Mouse (Mus musculus) spleen, adult 18-20 months (tissue): ENCODE data around the gene Ankrd42.

Experiments used
- DNase-seq, 2 experiments: peaks; one replicate each; pipeline ENCODE4 v3.0.0; 2022; ENCODE audit warnings: mixed read lengths in 2 of 2

Gene Ankrd42

DNA sequence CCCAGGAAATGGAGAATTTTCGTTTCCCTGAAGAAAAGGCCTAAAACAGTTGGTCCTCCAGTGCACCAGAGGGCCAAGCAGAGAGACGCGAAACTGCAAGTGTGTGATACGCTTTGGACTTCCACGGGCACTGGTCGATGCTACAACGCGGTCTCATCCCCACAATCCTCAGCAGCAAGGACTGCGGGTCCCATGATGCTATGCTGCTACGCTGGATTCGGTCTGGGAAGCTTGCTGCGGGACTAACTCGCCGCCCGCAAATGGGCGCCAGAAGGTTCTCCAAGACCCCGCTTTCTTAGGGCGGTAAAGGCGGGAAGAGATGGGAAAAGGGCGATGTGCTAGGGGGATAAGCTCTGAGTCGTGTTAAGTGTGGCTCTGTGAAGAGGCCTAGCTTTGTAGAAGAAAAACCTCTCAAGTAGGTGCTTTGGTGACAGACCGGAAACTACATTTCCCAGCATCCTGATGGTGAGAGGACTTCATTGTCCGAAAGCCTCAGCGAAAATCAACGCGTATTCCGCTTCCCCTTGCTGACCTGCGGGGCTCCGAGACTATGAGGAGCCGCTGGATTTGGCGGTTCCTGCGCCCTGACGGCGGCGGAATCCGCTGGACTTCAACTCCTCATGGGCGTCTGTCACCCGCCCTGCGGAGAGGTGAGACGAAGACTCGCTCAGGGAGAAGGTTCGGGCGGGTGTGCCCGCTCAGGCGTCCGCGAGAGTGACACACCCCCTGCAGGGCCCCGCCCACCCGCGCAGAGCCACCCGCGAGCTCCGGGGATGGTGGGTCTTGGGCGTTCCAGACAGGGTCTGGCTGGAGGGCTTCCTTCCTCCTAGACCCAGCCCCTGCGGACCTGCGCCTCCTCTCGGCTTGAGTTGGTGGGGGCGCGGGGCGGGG is 75.7 kb downstream of the Ankrd42 start, which contains the start of gene Ccdc90b:
Ccdc90b (plus strand) TSS at position 164 of the 891 bp plus-strand sequence.
- peak; percentile 70 to 80 for DNase-seq

GRCm38 (mm10) chr7:92558744-92559143 is 78.2 kb downstream of the Ankrd42 start:
- no peak for DNase-seq

DNA sequence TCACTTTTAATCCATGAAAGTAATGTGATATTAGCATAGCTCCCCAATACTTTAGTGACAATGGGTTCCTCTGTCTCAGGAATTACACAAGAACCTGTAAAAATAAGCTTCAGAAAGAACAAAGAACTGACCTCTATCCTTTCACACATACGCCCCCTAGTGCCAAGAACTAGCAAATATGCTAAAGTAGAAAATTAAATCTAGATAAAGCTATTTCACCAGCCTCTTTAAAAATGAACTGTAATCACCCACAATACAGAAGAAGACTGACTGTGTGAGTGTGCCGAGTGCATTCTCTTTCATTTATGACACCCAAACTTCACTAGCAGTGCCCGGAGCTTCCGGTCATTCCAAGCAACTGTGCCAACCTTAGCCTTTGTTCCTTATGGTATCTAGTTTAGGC is 86.0 kb downstream of the Ankrd42 start:
- no peak for DNase-seq

- DNase-seq, result no peak
Measured at GRCm38 (mm10) chr7:92550248-92550989, 86.5 kb downstream of the Ankrd42 start.

GRCm38 (mm10) chr7:92546763-92547162 is 90.2 kb downstream of the Ankrd42 start:
- DNase-seq, result no peak

GRCm38 (mm10) chr7:92532351-92533036 is 104.4 kb downstream of the Ankrd42 start:
- no peak for DNase-seq
